Mouse (Mus musculus) adrenal gland, adult 18-20 months (tissue): Measurements from ENCODE around the gene Mlh3. TPM values are rescaled to one million over a fixed set of nuclear protein-coding genes. Genes with fewer than 3 reads are reported as not detected.

Experiments
- DNase-seq, 2 experiments: peaks; one replicate each; pipeline ENCODE4 v3.0.0; 2021 to 2022; ENCODE audit warnings: low spot score in 2 of 2
- microRNA-seq, 2 experiments: library from miRNA; unstranded; fragments of <30 nt; microRNA quantifications; one replicate each; pipeline ENCODE4 v1.2.0; 2021; ENCODE audit warnings: borderline number of aligned reads in 2 of 2
- total RNA-seq, 2 experiments: library from RNA; stranded (reverse); gene quantifications; 1 replicate in 1 of 2; 2 replicates in 1 of 2; pipeline ENCODE4 v1.2.3; 2021

Gene Mlh3
- total RNA-seq, 2 experiments from 2014 or later = 8.0 to 9.2 TPM

DNA sequence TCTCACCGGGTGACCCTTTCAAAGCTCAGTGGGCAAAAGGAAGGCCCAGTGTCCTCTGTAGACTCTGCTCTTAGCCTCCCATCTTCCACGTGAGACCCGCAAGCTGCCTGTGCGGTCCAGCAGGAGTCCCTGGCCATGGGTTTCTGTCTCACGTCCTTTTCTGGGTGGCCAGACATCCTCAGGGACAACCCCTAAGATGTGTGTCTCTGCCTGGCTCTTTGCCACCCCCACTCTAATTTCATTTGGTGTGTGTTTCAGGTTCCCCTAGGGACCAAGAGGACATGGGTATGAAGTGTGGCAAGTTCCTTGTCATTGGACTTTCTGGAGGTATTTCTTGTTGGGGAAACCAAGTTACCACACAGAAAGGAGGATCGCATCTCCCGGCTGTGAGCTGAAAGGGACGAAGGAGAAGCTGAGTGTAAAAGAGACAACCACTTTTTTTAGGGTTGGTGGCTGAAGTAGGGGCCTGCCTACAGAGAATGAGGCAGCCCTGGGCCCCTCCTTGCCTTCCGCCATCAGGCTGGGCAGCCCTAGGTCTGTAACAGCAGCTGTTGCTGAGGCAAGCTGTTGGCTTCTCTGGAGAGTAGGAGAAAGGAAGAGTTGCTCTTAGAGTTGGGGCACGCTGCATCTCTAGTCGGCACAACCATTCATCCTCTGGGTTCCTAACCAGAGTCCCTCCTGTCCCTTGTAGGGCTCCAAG lies 76.3 kb downstream of the Mlh3 start:
- DNase-seq = no peak

GRCm38 (mm10) chr12:85193146-85193545 lies 77.3 kb downstream of the Mlh3 start:
- DNase-seq = no peak

GRCm38 (mm10) chr12:85192461-85193108 lies 77.8 kb downstream of the Mlh3 start:
- DNase-seq = no peak

- DNase-seq = no peak
Observed at GRCm38 (mm10) chr12:85190290-85190689, 80.1 kb downstream of the Mlh3 start.

GRCm38 (mm10) chr12:85186361-85186760 lies 84.0 kb downstream of the Mlh3 start:
- no peak for DNase-seq

GRCm38 (mm10) chr12:85185810-85186209 lies 84.6 kb downstream of the Mlh3 start:
- no peak for DNase-seq

Small RNA genes within 50 kb of the gene (microRNA-seq; reads per million reads assigned to microRNA genes)
- 0 to 0.61 reads per million in 2 experiments for gene Mir6938

Other genes starting within 250 kb of the Mlh3 start
- 1 to 10 TPM; 2.5 to 4.1 TPM for gene Prox2, start 159.8 kb downstream of the Mlh3 start, total RNA-seq
- 100 to 1,000 TPM; 364 to 483 TPM for gene Dlst, start 159.8 kb downstream of the Mlh3 start, total RNA-seq
- 1 to 10 TPM in 1 of 2 experiments, under 1 TPM in 1; 0.80 to 1.3 TPM for gene Rps6kl1, start 119.3 kb downstream of the Mlh3 start, total RNA-seq
- gene Pgf, start 92.8 kb downstream of the Mlh3 start, total RNA-seq = 1 to 10 TPM in 1 of 2 experiments, under 1 TPM in 1; 0.30 to 1.4 TPM
- 10 to 100 TPM; 61.9 to 77.9 TPM for gene Eif2b2, start 51.1 kb downstream of the Mlh3 start, total RNA-seq
- gene Acyp1, start 17.8 kb upstream of the Mlh3 start, total RNA-seq = 10 to 100 TPM; 30.1 to 37.4 TPM
- 1 to 10 TPM; 1.8 to 2.1 TPM for gene Zc2hc1c, start 18.0 kb upstream of the Mlh3 start, total RNA-seq
- 10 to 100 TPM; 90.7 to 95.5 TPM for gene Nek9, start 68.8 kb upstream of the Mlh3 start, total RNA-seq
- 100 to 1,000 TPM; 234 to 328 TPM for gene Tmed10, start 104.2 kb upstream of the Mlh3 start, total RNA-seq
- 1 to 10 TPM; 2.9 to 4.3 TPM for gene Fos, start 203.3 kb upstream of the Mlh3 start, total RNA-seq